Mouse (Mus musculus) forebrain, embryonic 11.5 days (tissue): ENCODE data around the gene Mpv17l2. TPM values are rescaled to one million over a fixed set of nuclear protein-coding genes. Genes with fewer than 3 reads are reported as not detected.

ENCODE experiments used
- ATAC-seq: fragments of 200-750 bp; cut with Nextera tagmentation; replicated peaks from 2 replicates; pipeline ENCODE4 v1.8.0; 2017; ENCODE audit warnings: moderate TSS enrichment; ENCODE audit not compliant: low FRiP score
- DNase-seq: peaks from one replicate; pipeline ENCODE4 v3.0.0-alpha.2; 2017; ENCODE audit warnings: low spot score
- H3K27ac ChIP-seq: fragments of 300-500 bp; sonication (generic); 2 replicates; pipeline ENCODE4 v1.5.1; 2014; ENCODE audit warnings: low read depth, low read length
- H3K27me3 ChIP-seq: fragments of 300-500 bp; sonication (generic); 2 replicates; pipeline ENCODE4 v1.6.1; 2014; ENCODE audit warnings: mild to moderate bottlenecking, low read length, mixed read lengths; ENCODE audit not compliant: control insufficient read depth, insufficient read depth
- H3K36me3 ChIP-seq: fragments of 300-500 bp; sonication (generic); 2 replicates; pipeline ENCODE4 v1.6.1; 2014; ENCODE audit warnings: mild to moderate bottlenecking, low read length, moderate library complexity, mixed read lengths; ENCODE audit not compliant: control insufficient read depth, insufficient read depth
- H3K4me1 ChIP-seq: fragments of 300-500 bp; sonication (generic); replicated peaks from 2 replicates; pipeline ENCODE4 v1.6.1; 2014; ENCODE audit warnings: low read length, mixed read lengths; ENCODE audit not compliant: control insufficient read depth, insufficient read depth
- H3K4me2 ChIP-seq: fragments of 300-500 bp; sonication (generic); 2 replicates; pipeline ENCODE4 v1.6.1; 2014; ENCODE audit warnings: low read depth, mild to moderate bottlenecking, low read length, moderate library complexity, mixed read lengths; ENCODE audit not compliant: severe bottlenecking
- H3K4me3 ChIP-seq: fragments of 300-500 bp; sonication (generic); 2 replicates; pipeline ENCODE4 v1.5.1; 2014; ENCODE audit warnings: low read depth, low read length
- H3K9ac ChIP-seq: fragments of 300-500 bp; sonication (generic); 2 replicates; pipeline ENCODE4 v1.6.1; 2014; ENCODE audit warnings: low read length
- H3K9me3 ChIP-seq: fragments of 300-500 bp; sonication (generic); 2 replicates; pipeline ENCODE4 v1.6.1; 2016; ENCODE audit warnings: low read length, mixed read lengths; ENCODE audit not compliant: control insufficient read depth
- WGBS: fragments of 180-500 bp; shearing (Covaris S2); extraction: QIAGEN DNeasy Blood & Tissue Kit; methylation state at CpG from one replicate; pipeline ENCODE4 v1.1.7; 2014; 5-methylcytosine and 5-hydroxymethylcytosine counted together
- polyA plus RNA-seq: library from polyadenylated mRNA; unstranded; fragments of >200 nt; fragmentation: Nextera tagmentation; extraction: Ambion mirVana; gene quantifications from 2 replicates; pipeline ENCODE4 v1.2.1, GENCODE M21; 2014

Mpv17l2 gene
- polyA plus RNA-seq, 1 experiment from 2014 or later, result 31.0 TPM

GRCm38 (mm10) chr8:70737705-70738104 is 23.0 kb downstream of the Mpv17l2 start:
- peaks cover 8% of the 10 kb centered on the region for H3K27me3 ChIP-seq
- no peak overlapping the region for H3K4me3 ChIP-seq
- no peak overlapping the region for H3K4me2 ChIP-seq
- WGBS, result 67% methylated on average over 5 of the region's 5 CpGs
- no peaks in the 10 kb centered on the region for H3K9me3 ChIP-seq
- H3K9ac ChIP-seq, result no peak overlapping the region
- peak; percentile 23 for DNase-seq
- ATAC-seq, result no peak
- no peaks in the 10 kb centered on the region for H3K4me1 ChIP-seq
- H3K27ac ChIP-seq, result no peak overlapping the region
- no peaks in the 10 kb centered on the region for H3K36me3 ChIP-seq

- peak; percentile 41 for DNase-seq
- no peaks in the 10 kb centered on the region for H3K36me3 ChIP-seq
- peaks cover 24% of the 10 kb centered on the region for H3K27me3 ChIP-seq
- H3K27ac ChIP-seq, result no peak overlapping the region
- H3K4me3 ChIP-seq, result no peak overlapping the region
- H3K9ac ChIP-seq, result no peak overlapping the region
- no peak overlapping the region for H3K4me2 ChIP-seq
- WGBS, result 80% methylated on average over 4 of the region's 4 CpGs
- ATAC-seq, result no peak
- H3K9me3 ChIP-seq, result no peaks in the 10 kb centered on the region
- H3K4me1 ChIP-seq, result no peaks in the 10 kb centered on the region
Measured at GRCm38 (mm10) chr8:70730956-70731355, 29.8 kb downstream of the Mpv17l2 start.

- peak overlapping the region; percentile 37; the same call in 1 of the 2 replicates for H3K4me2 ChIP-seq
- peak; percentile 30; the same call in 1 of the 2 replicates for ATAC-seq
- H3K9ac ChIP-seq, result no peak overlapping the region
- no peaks in the 10 kb centered on the region for H3K4me1 ChIP-seq
- H3K36me3 ChIP-seq, result no peaks in the 10 kb centered on the region
- 3% methylated on average over 34 of the region's 34 CpGs for WGBS
- peak overlapping the region; percentile 17 for H3K4me3 ChIP-seq
- peak; percentile 52 for DNase-seq
- H3K27ac ChIP-seq, result no peak overlapping the region
- peaks cover 24% of the 10 kb centered on the region for H3K27me3 ChIP-seq
- H3K9me3 ChIP-seq, result no peaks in the 10 kb centered on the region
Measured at GRCm38 (mm10) chr8:70729808-70730475, 30.8 kb downstream of the Mpv17l2 start.

- H3K4me2 ChIP-seq, result no peak overlapping the region
- no peak overlapping the region for H3K9ac ChIP-seq
- no peak overlapping the region for H3K27ac ChIP-seq
- DNase-seq (no peak), ATAC-seq (no peak)
- no peaks in the 10 kb centered on the region for H3K36me3 ChIP-seq
- 46% methylated on average over 11 of the region's 11 CpGs for WGBS
- H3K4me1 ChIP-seq, result no peaks in the 10 kb centered on the region
- no peaks in the 10 kb centered on the region for H3K9me3 ChIP-seq
- no peak overlapping the region for H3K4me3 ChIP-seq
- H3K27me3 ChIP-seq, result peaks cover 21% of the 10 kb centered on the region
Measured at GRCm38 (mm10) chr8:70726721-70727120, 34.0 kb downstream of the Mpv17l2 start.

GRCm38 (mm10) chr8:70725792-70726447 is 34.8 kb downstream of the Mpv17l2 start:
- 29% methylated on average over 14 of the region's 14 CpGs for WGBS
- ATAC-seq (no peak), DNase-seq (no peak)
- no peaks in the 10 kb centered on the region for H3K36me3 ChIP-seq
- no peak overlapping the region for H3K4me3 ChIP-seq
- H3K4me2 ChIP-seq, result no peak overlapping the region
- no peaks in the 10 kb centered on the region for H3K9me3 ChIP-seq
- no peaks in the 10 kb centered on the region for H3K4me1 ChIP-seq
- peaks cover 18% of the 10 kb centered on the region for H3K27me3 ChIP-seq
- no peak overlapping the region for H3K9ac ChIP-seq
- no peak overlapping the region for H3K27ac ChIP-seq

GRCm38 (mm10) chr8:70724216-70724615 is 36.5 kb downstream of the Mpv17l2 start:
- Histone ChIP-seq H3K4me1 (no peaks in the 10 kb centered on the region), H3K9ac (no peak overlapping the region), H3K4me3 (no peak overlapping the region), H3K27ac (no peak overlapping the region), H3K36me3 (no peaks in the 10 kb centered on the region), H3K4me2 (no peak overlapping the region), H3K27me3 (peaks cover 6% of the 10 kb centered on the region), H3K9me3 (no peaks in the 10 kb centered on the region)
- ATAC-seq (no peak), DNase-seq (no peak)
- WGBS, result 78% methylated on average over 12 of the region's 12 CpGs

GRCm38 (mm10) chr8:70723486-70724210 is 37.1 kb downstream of the Mpv17l2 start, which contains the start of gene Pde4c:
TSS of gene Pde4c (plus strand) at chr8:70723720.
- H3K36me3 ChIP-seq, result no peaks in the 10 kb centered on the region
- DNase-seq, result no peak
- WGBS, result 75% methylated on average over 7 of the region's 7 CpGs
- no peak within 1 kb of the TSS for H3K27ac ChIP-seq
- no peak for ATAC-seq
- H3K4me1 ChIP-seq, result no peaks in the 10 kb centered on the region
- no peaks in the 10 kb centered on the region for H3K9me3 ChIP-seq
- H3K27me3 ChIP-seq, result peaks cover 3% of the 10 kb centered on the region
- H3K9ac ChIP-seq, result no peak within 1 kb of the TSS
- no peak within 1 kb of the TSS for H3K4me3 ChIP-seq
- H3K4me2 ChIP-seq, result no peak within 1 kb of the TSS

- Histone ChIP-seq H3K36me3 (no peaks in the 10 kb centered on the region), H3K4me3 (no peak overlapping the region), H3K9me3 (no peaks in the 10 kb centered on the region), H3K9ac (no peak overlapping the region), H3K4me1 (no peaks in the 10 kb centered on the region), H3K4me2 (no peak overlapping the region), H3K27ac (no peak overlapping the region), H3K27me3 (no peaks in the 10 kb centered on the region)
- 86% methylated on average over 8 of the region's 8 CpGs for WGBS
- ATAC-seq (no peak), DNase-seq (peak; percentile 51)
Measured at GRCm38 (mm10) chr8:70721601-70722000, 39.1 kb downstream of the Mpv17l2 start.
